Mouse (Mus musculus): ENCODE measurements around the gene Cdrt4. TPM values are rescaled to one million over a fixed set of nuclear protein-coding genes. Genes with fewer than 3 reads are reported as not detected.

The Cdrt4 gene
- polyA plus RNA-seq, 1 experiment from 2014 or later = not detected

DNA sequence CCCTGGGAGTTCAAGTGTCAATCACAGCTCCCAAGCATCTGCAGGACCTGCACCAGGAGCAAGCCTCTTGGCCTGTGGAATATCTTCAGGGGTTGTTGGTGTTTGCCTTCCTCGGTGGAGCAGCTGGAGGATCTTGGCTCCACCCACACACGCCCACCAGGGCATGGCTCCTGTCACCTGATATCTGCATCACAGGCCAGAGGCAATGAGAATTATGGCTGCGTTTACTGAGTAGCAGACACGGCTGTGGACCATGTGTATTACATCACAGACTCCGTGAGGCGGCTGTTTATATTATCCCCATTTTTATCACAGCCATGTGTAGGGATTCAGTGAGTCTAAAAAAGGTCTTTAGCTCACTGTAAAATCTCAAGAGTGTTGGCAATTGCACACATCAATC is 53.6 kb downstream of the Cdrt4 start:
- no peak overlapping the region for H3K4me3 ChIP-seq

GRCm38 (mm10) chr11:63007376-63007775 is 56.4 kb downstream of the Cdrt4 start:
- no peaks in the 10 kb centered on the region for H3K9me3 ChIP-seq
- no peak overlapping the region for H3K4me2 ChIP-seq
- no peak for ATAC-seq (replicated peaks)
- no peak overlapping the region for H3K9ac ChIP-seq
- H3K36me3 ChIP-seq (replicated peaks) = no peaks in the 10 kb centered on the region
- no peak overlapping the region for H3K4me3 ChIP-seq
- WGBS = 87% methylated on average over 5 of the region's 5 CpGs
- no peaks in the 10 kb centered on the region for H3K27me3 ChIP-seq (replicated peaks)
- no peaks in the 10 kb centered on the region for H3K4me1 ChIP-seq
- no peak overlapping the region for H3K27ac ChIP-seq

More for the DNA sequence above, 53.6 kb downstream of the Cdrt4 start:
- WGBS = 71% methylated on average over 6 of the region's 6 CpGs
- Histone ChIP-seq H3K9me3 (no peaks in the 10 kb centered on the region), H3K9ac (no peak overlapping the region), H3K36me3 (replicated peaks) (no peaks in the 10 kb centered on the region), H3K27ac (no peak overlapping the region), H3K4me2 (no peak overlapping the region), H3K27me3 (replicated peaks) (no peaks in the 10 kb centered on the region), H3K4me1 (no peaks in the 10 kb centered on the region)
- ATAC-seq (replicated peaks) = no peak

- 86% methylated on average over 3 of the region's 3 CpGs for WGBS
- H3K4me2 ChIP-seq = no peak overlapping the region
- H3K4me1 ChIP-seq = no peaks in the 10 kb centered on the region
- H3K27me3 ChIP-seq (replicated peaks) = no peaks in the 10 kb centered on the region
- no peak overlapping the region for H3K9ac ChIP-seq
- H3K4me3 ChIP-seq = no peak overlapping the region
- no peak overlapping the region for H3K27ac ChIP-seq
- no peak for ATAC-seq (replicated peaks)
- no peaks in the 10 kb centered on the region for H3K9me3 ChIP-seq
- H3K36me3 ChIP-seq (replicated peaks) = no peaks in the 10 kb centered on the region
Measured at GRCm38 (mm10) chr11:63008004-63008403, 57.0 kb downstream of the Cdrt4 start.

GRCm38 (mm10) chr11:63009761-63010160 is 58.8 kb downstream of the Cdrt4 start:
- 70% methylated on average over 3 of the region's 3 CpGs for WGBS
- no peaks in the 10 kb centered on the region for H3K9me3 ChIP-seq
- no peaks in the 10 kb centered on the region for H3K27me3 ChIP-seq (replicated peaks)
- no peak overlapping the region for H3K9ac ChIP-seq
- no peak overlapping the region for H3K4me2 ChIP-seq
- no peak overlapping the region for H3K4me3 ChIP-seq
- no peaks in the 10 kb centered on the region for H3K36me3 ChIP-seq (replicated peaks)
- no peaks in the 10 kb centered on the region for H3K4me1 ChIP-seq
- ATAC-seq (replicated peaks) = no peak
- no peak overlapping the region for H3K27ac ChIP-seq

DNA sequence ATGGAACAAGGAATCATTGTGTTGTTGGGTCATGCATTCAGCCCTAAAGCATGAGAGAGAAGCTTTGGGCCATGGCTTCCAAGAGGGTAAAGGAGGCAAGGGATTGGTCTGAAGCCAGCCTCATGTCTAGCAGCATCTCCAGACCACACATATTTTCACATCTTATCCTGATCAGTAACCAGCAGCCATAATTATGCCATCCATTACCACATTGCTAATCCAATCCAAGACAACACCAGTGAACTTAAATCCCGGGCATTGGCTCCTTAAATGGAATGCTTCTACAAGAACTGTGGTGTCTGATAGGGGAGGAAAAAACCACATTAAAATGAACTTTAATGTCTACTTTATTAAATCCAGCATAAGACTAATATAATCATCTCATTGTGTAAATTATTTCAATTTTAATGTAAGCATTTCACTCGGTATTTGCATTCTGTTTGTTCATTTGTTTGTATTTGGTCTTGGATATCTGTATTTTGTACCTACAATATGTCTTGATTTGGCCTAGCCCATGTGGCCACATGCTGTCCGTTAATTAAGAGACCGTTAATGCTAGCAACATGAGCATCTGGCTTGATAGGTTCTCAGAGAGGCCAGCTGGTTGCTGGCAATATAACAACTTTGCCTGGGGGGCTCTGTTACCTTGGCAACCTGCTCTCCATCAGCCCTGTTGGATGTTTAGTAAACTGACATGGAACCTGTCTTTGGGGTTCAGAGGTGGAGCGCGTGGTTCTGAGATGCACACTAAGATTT is 66.5 kb downstream of the Cdrt4 start:
- no peak for ATAC-seq (replicated peaks)
- Histone ChIP-seq H3K27ac (0 out of 2 replicates have a peak overlapping the region, but pooled peaks have one; percentile 27), H3K4me3 (no peak overlapping the region), H3K9ac (no peak overlapping the region), H3K27me3 (replicated peaks) (no peaks in the 10 kb centered on the region), H3K36me3 (replicated peaks) (no peaks in the 10 kb centered on the region), H3K9me3 (no peaks in the 10 kb centered on the region), H3K4me1 (peaks cover 13% of the 10 kb centered on the region; the same call in 1 of the 2 replicates), H3K4me2 (no peak overlapping the region)
- 56% methylated on average over 6 of the region's 6 CpGs for WGBS

- no peak overlapping the region for H3K4me2 ChIP-seq
- no peak for ATAC-seq (replicated peaks)
- no peaks in the 10 kb centered on the region for H3K27me3 ChIP-seq (replicated peaks)
- no peaks in the 10 kb centered on the region for H3K9me3 ChIP-seq
- no peaks in the 10 kb centered on the region for H3K36me3 ChIP-seq (replicated peaks)
- WGBS = 76% methylated on average over 6 of the region's 6 CpGs
- no peak overlapping the region for H3K4me3 ChIP-seq
- peaks cover 13% of the 10 kb centered on the region; the same call in 1 of the 2 replicates for H3K4me1 ChIP-seq
- no peak overlapping the region for H3K9ac ChIP-seq
- H3K27ac ChIP-seq = 0 out of 2 replicates have a peak overlapping the region, but pooled peaks have one; percentile 27
Measured at GRCm38 (mm10) chr11:63018083-63018622, 67.2 kb downstream of the Cdrt4 start.

DNA sequence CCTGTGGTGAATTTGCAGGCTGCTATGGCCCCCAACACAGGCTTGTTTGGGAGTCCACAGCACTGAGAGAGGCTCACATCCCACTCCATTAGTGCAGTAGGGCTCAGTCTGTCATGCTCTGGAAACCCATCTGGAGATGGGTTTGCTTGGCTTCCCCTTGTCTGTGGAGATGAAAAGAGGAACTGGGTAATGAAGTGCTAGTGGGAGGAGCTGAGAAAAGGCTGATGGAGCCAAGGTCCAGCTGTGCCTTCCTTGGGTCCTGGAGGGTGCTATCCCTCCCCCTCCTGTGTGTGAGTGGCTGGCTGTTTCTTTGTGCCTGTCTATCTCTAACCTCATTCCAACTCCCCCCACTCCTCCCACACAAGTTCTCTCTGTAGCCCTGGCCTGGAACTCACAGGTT is 69.6 kb downstream of the Cdrt4 start:
- H3K4me2 ChIP-seq = no peak overlapping the region
- no peak for ATAC-seq (replicated peaks)
- no peak overlapping the region for H3K9ac ChIP-seq
- H3K4me1 ChIP-seq = peaks cover 13% of the 10 kb centered on the region; the same call in 1 of the 2 replicates
- H3K9me3 ChIP-seq = no peaks in the 10 kb centered on the region
- H3K27me3 ChIP-seq (replicated peaks) = no peaks in the 10 kb centered on the region
- no peak overlapping the region for H3K4me3 ChIP-seq
- no peak overlapping the region for H3K27ac ChIP-seq
- no peaks in the 10 kb centered on the region for H3K36me3 ChIP-seq (replicated peaks)

DNA sequence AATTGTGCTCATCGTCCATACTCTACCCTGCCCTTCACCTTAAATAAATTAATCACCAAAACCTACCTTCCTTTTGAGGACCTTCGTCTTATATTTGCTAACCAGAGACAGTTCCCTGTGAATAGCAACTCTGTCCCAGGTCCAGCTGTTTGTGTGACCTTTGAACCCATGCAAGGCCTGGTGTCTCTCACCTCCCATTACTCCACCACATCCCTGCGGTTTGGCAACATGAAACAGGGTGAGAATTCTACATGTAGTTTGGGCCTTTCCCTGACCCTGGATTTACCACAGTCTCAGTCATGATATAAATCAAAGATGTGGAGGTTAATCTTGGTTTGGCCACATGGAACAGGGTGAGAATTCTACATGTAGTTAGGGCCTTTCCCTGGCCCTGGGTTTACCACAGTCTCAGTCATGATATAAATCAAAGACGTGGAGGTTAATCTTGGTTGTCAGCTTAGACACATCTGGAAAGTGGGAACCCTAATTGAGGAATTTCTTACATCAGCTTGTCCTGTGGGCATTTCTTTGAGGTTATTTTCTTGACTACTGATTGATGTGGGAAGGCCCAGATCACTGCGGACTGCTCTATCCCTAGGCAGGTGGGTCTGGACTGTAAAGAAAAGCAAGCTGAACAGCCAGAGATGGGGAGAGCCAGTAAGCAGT is 70.3 kb downstream of the Cdrt4 start:
- no peak for ATAC-seq (replicated peaks)
- H3K9ac ChIP-seq = no peak overlapping the region
- H3K27ac ChIP-seq = no peak overlapping the region
- no peak overlapping the region for H3K4me3 ChIP-seq
- peaks cover 13% of the 10 kb centered on the region; the same call in 1 of the 2 replicates for H3K4me1 ChIP-seq
- H3K27me3 ChIP-seq (replicated peaks) = no peaks in the 10 kb centered on the region
- no peaks in the 10 kb centered on the region for H3K36me3 ChIP-seq (replicated peaks)
- H3K9me3 ChIP-seq = no peaks in the 10 kb centered on the region
- 80% methylated on average over 5 of the region's 5 CpGs for WGBS
- no peak overlapping the region for H3K4me2 ChIP-seq

DNA sequence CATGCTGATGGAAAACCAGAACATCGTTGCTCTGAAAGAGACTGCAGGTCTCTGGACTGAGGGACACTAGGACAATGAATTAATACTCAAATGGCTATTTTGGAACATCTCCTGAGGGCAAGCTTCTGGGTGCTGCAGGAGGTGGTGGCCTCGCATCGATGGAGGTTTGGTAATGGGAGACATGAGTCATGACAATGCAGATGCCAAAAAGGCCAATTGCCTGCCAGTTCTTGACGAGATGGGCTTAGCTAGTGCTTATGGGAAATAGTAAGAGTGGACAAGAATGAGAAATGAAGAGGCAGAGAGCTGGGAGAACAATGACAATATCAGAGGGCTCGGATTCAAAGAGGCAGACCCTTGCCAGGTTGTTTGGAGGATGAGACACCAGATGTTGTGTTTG is 72.5 kb downstream of the Cdrt4 start:
- Histone ChIP-seq H3K4me1 (peaks cover 9% of the 10 kb centered on the region; the same call in 1 of the 2 replicates), H3K9me3 (no peaks in the 10 kb centered on the region), H3K4me2 (no peak overlapping the region), H3K27ac (no peak overlapping the region), H3K4me3 (no peak overlapping the region), H3K27me3 (replicated peaks) (no peaks in the 10 kb centered on the region), H3K36me3 (replicated peaks) (no peaks in the 10 kb centered on the region), H3K9ac (no peak overlapping the region)
- 84% methylated on average over 5 of the region's 5 CpGs for WGBS
- ATAC-seq (replicated peaks) = no peak

DNA sequence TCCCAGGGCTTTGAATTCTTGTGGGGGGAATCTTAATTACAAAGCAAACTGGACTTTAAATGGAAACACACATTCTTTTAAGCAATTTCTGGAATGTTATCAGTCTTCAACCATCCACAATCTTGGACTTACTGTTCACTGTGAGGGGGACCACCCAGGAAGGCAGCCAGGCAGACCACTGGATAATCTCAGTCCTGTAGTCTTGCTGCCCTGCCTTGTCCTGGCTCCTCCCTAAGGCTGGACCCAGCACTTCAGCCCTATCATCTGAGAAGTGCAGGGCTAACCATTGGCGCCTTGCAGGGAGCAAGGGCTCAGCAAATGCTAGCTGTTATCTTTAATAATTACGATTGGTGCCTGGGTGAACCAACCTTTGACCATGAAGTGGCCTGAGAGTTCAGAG is 73.1 kb downstream of the Cdrt4 start:
- Histone ChIP-seq H3K27me3 (replicated peaks) (no peaks in the 10 kb centered on the region), H3K4me3 (no peak overlapping the region), H3K9me3 (no peaks in the 10 kb centered on the region), H3K36me3 (replicated peaks) (no peaks in the 10 kb centered on the region), H3K4me2 (no peak overlapping the region), H3K4me1 (peaks cover 4% of the 10 kb centered on the region; the same call in 1 of the 2 replicates), H3K27ac (no peak overlapping the region), H3K9ac (no peak overlapping the region)
- 75% methylated on average over 2 of the region's 2 CpGs for WGBS
- ATAC-seq (replicated peaks) = no peak

DNA sequence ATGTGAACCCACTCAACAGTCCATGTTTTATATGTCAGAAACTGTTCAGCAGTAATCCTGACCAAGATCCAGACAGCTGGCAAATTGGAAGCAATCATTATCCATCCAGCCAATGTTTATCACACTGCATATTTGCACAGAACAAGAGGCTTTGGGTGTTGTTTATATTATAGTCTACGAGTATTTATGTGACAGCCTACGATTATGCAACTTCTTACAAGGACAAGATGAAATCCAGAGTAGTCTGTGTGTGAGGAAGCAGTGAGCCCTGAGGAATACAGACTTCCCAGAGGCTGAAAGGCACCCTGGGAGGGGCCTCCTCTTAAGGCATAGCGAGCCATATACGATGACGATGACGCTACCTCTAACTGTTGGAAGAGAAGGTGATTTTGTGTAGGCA is 74.5 kb downstream of the Cdrt4 start:
- Histone ChIP-seq H3K4me3 (no peak overlapping the region), H3K27me3 (replicated peaks) (no peaks in the 10 kb centered on the region), H3K27ac (no peak overlapping the region), H3K4me1 (no peaks in the 10 kb centered on the region), H3K9me3 (no peaks in the 10 kb centered on the region), H3K9ac (no peak overlapping the region), H3K36me3 (replicated peaks) (no peaks in the 10 kb centered on the region), H3K4me2 (no peak overlapping the region)
- ATAC-seq (replicated peaks) = no peak
- 92% methylated on average over 6 of the region's 6 CpGs for WGBS

DNA sequence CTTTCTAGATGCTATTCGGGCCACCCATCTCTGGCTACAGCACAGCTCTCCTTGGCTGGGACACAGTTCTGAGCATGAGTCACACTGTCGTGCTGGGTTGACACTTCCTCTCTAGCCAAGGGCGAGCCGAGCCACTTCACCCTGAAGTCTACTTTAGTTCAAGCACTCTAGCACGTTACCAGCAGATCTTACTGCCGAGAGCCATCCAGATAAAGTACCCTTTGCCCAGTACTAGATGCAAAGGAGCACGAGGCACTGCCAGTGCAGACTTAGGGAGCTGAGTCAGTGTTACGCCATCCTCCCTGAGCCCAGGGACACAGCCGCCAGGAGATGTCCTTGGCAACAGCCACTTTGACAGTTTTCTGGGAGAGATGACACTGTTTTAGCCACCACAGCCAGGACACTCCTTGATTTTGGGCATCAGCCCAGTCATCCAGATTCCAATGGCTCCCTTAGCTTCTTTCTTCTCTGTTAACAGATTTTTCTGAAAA is 75.7 kb downstream of the Cdrt4 start:
- Histone ChIP-seq H3K27ac (no peak overlapping the region), H3K36me3 (replicated peaks) (no peaks in the 10 kb centered on the region), H3K27me3 (replicated peaks) (no peaks in the 10 kb centered on the region), H3K9ac (no peak overlapping the region), H3K4me1 (no peaks in the 10 kb centered on the region), H3K9me3 (no peaks in the 10 kb centered on the region), H3K4me2 (no peak overlapping the region), H3K4me3 (no peak overlapping the region)
- 80% methylated on average over 9 of the region's 9 CpGs for WGBS
- ATAC-seq (replicated peaks) = no peak

Measured in midbrain, embryonic 15.5 days (tissue).